Mouse (Mus musculus): ENCODE data around the gene Ptafr. TPM values are rescaled to one million over a fixed set of nuclear protein-coding genes. Genes with fewer than 3 reads are reported as not detected.
"Not testable (repeated sequence)": the region's sequence is repeated elsewhere in the genome, so short reads cannot be mapped to it uniquely, and the experiment has no call there.

Ptafr gene
- polyA plus RNA-seq, 1 experiment from 2014 or later = 1.0 TPM

- Histone ChIP-seq H3K9me3 (ENCODE audit: control insufficient read depth, low read depth, low read length) (no peaks in the 10 kb centered on the region), H3K36me3 (ENCODE audit: control insufficient read depth, insufficient read depth, low read length) (peaks cover 50% of the 10 kb centered on the region)
- 91% methylated on average over 4 of the region's 4 CpGs for WGBS
These were observed 22.5 kb upstream of the Ptafr start for GRCm38 (mm10) chr4:132541413-132541812.

DNA sequence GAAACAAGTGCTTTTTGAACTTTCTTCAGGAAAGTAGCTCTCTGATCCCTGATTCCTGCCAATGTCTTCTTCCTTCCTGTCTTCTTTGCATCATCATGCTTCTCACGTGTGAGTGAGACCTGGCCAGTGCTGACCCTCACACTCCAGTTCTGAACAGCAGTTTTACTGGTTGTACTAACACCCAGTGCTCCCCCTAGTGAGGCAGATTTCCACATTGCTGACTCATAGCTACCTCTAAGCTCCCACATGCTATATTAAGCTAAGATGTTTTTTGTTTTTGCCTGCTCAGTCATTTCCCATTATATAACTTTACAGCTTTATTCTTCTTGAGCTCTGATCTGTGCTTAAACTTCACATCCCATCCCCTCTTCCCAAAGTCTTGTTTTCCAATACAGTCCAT is 21.1 kb upstream of the Ptafr start:
- no peak overlapping the region for H3K9ac ChIP-seq (replicated peaks; ENCODE audit: low read depth, low read length)
- no peak overlapping the region for H3K4me3 ChIP-seq (ENCODE audit: low read depth, low read length)
- H3K27ac ChIP-seq (ENCODE audit: low read length) = no peak overlapping the region
- no peaks in the 10 kb centered on the region for H3K27me3 ChIP-seq (ENCODE audit: control insufficient read depth, insufficient read depth, low read length)
- H3K4me1 ChIP-seq (ENCODE audit: control insufficient read depth, insufficient read depth, low read length) = no peaks in the 10 kb centered on the region
- WGBS = 69% methylated on average over 1 of the region's 1 CpGs
- no peak for ATAC-seq (ENCODE audit: insufficient number of reproducible peaks, insufficient read depth, low FRiP score, low read depth)
- H3K36me3 ChIP-seq (ENCODE audit: control insufficient read depth, insufficient read depth, low read length) = peaks cover 63% of the 10 kb centered on the region
- no peak overlapping the region for H3K4me2 ChIP-seq (replicated peaks; ENCODE audit: low read depth, low read length)
- no peaks in the 10 kb centered on the region for H3K9me3 ChIP-seq (ENCODE audit: control insufficient read depth, low read depth, low read length)

More at GRCm38 (mm10) chr4:132541413-132541812, 22.5 kb upstream of the Ptafr start:
- ATAC-seq (ENCODE audit: insufficient number of reproducible peaks, insufficient read depth, low FRiP score, low read depth) = no peak
- Histone ChIP-seq H3K9ac (replicated peaks; ENCODE audit: low read depth, low read length) (no peak overlapping the region), H3K4me2 (replicated peaks; ENCODE audit: low read depth, low read length) (no peak overlapping the region), H3K27me3 (ENCODE audit: control insufficient read depth, insufficient read depth, low read length) (no peaks in the 10 kb centered on the region), H3K4me1 (ENCODE audit: control insufficient read depth, insufficient read depth, low read length) (peaks cover 7% of the 10 kb centered on the region), H3K4me3 (ENCODE audit: low read depth, low read length) (no peak overlapping the region), H3K27ac (ENCODE audit: low read length) (no peak overlapping the region)

GRCm38 (mm10) chr4:132545851-132546250 is 18.0 kb upstream of the Ptafr start:
- H3K27me3 ChIP-seq (ENCODE audit: control insufficient read depth, insufficient read depth, low read length) = no peaks in the 10 kb centered on the region
- peaks cover 80% of the 10 kb centered on the region for H3K36me3 ChIP-seq (ENCODE audit: control insufficient read depth, insufficient read depth, low read length)
- ATAC-seq (ENCODE audit: insufficient number of reproducible peaks, insufficient read depth, low FRiP score, low read depth) = no peak
- H3K9me3 ChIP-seq (ENCODE audit: control insufficient read depth, low read depth, low read length) = no peaks in the 10 kb centered on the region
- H3K4me2 ChIP-seq (replicated peaks; ENCODE audit: low read depth, low read length) = no peak overlapping the region
- no peak overlapping the region for H3K4me3 ChIP-seq (ENCODE audit: low read depth, low read length)
- WGBS = 18% methylated on average over 8 of the region's 8 CpGs
- H3K9ac ChIP-seq (replicated peaks; ENCODE audit: low read depth, low read length) = no peak overlapping the region
- no peaks in the 10 kb centered on the region for H3K4me1 ChIP-seq (ENCODE audit: control insufficient read depth, insufficient read depth, low read length)
- H3K27ac ChIP-seq (ENCODE audit: low read length) = no peak overlapping the region

DNA sequence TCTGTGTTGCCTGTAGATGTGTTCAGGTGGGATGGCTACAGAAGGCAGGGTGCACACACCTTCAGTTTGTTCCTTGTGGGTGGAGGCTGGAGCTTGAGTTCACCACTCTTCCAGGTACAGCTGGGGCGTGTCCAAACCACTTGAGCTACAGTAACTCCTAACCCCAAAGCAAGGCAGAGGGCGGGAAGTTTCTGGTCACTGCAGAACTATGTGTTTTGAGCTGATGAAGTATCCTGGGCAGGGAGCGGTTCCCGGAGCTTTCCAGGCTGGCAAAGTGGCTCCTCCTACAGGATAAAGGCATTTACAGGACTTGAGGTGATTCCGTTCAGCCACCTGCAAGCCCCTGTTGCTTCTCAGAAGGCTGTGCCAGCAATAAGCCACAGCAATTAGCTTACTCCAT is 9.6 kb upstream of the Ptafr start:
- Histone ChIP-seq H3K9me3 (ENCODE audit: control insufficient read depth, low read depth, low read length) (no peaks in the 10 kb centered on the region), H3K4me1 (ENCODE audit: control insufficient read depth, insufficient read depth, low read length) (no peaks in the 10 kb centered on the region), H3K9ac (replicated peaks; ENCODE audit: low read depth, low read length) (no peak overlapping the region), H3K4me3 (ENCODE audit: low read depth, low read length) (no peak overlapping the region), H3K27ac (ENCODE audit: low read length) (no peak overlapping the region), H3K36me3 (ENCODE audit: control insufficient read depth, insufficient read depth, low read length) (peaks cover 33% of the 10 kb centered on the region), H3K4me2 (replicated peaks; ENCODE audit: low read depth, low read length) (no peak overlapping the region), H3K27me3 (ENCODE audit: control insufficient read depth, insufficient read depth, low read length) (no peaks in the 10 kb centered on the region)
- ATAC-seq (ENCODE audit: insufficient number of reproducible peaks, insufficient read depth, low FRiP score, low read depth) = 0 out of 2 replicates have a peak, but pooled peaks have one; percentile 6
- WGBS = 76% methylated on average over 5 of the region's 5 CpGs

DNA sequence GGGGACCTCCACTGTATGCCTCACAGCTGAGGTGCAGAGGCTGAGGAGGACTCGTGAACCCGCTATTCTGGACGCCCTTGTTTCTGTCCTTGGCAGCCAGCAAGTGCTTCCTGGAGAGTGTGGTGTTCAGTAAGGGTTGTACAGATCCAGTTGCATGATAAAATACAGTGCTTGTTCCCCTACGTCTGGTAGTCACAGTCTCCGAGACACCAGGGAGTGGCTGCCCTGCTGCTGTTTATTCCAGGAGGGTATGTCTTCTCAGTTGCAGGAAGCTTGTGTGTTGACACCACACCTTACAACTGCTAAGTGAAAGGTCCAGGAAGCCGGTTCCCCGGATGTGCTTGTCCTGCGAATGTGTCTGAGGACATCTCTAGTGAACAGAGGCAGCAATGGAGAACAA is 9.2 kb upstream of the Ptafr start:
- no peak overlapping the region for H3K27ac ChIP-seq (ENCODE audit: low read length)
- no peak overlapping the region for H3K4me2 ChIP-seq (replicated peaks; ENCODE audit: low read depth, low read length)
- peaks cover 28% of the 10 kb centered on the region for H3K36me3 ChIP-seq (ENCODE audit: control insufficient read depth, insufficient read depth, low read length)
- H3K27me3 ChIP-seq (ENCODE audit: control insufficient read depth, insufficient read depth, low read length) = no peaks in the 10 kb centered on the region
- H3K4me1 ChIP-seq (ENCODE audit: control insufficient read depth, insufficient read depth, low read length) = no peaks in the 10 kb centered on the region
- no peaks in the 10 kb centered on the region for H3K9me3 ChIP-seq (ENCODE audit: control insufficient read depth, low read depth, low read length)
- WGBS = 76% methylated on average over 8 of the region's 8 CpGs
- H3K4me3 ChIP-seq (ENCODE audit: low read depth, low read length) = no peak overlapping the region
- no peak overlapping the region for H3K9ac ChIP-seq (replicated peaks; ENCODE audit: low read depth, low read length)
- ATAC-seq (ENCODE audit: insufficient number of reproducible peaks, insufficient read depth, low FRiP score, low read depth) = no peak

DNA sequence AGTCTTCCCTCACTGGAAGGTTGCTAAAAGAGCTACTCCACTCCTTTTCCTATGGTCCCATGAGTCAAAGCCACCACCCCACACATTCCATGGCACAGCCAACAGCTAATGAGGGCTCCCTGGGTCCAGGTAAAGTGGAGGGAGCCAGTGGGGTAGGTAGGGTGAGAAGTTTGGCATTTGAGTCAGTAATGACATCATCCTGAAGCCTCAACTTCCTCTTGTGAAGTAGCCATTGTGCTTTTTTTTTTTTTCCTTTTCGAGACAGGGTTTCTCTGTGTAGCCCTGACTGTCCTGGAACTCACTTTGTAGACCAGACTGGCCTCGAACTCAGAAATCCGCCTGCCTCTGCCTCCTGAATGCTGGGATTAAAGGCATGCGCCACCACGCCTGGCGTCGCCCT is 8.3 kb upstream of the Ptafr start:
- H3K9me3 ChIP-seq (ENCODE audit: control insufficient read depth, low read depth, low read length); H3K27me3 ChIP-seq (ENCODE audit: control insufficient read depth, insufficient read depth, low read length); H3K4me1 ChIP-seq (ENCODE audit: control insufficient read depth, insufficient read depth, low read length); H3K4me2 ChIP-seq (replicated peaks; ENCODE audit: low read depth, low read length); H3K27ac ChIP-seq (ENCODE audit: low read length); ATAC-seq (ENCODE audit: insufficient number of reproducible peaks, insufficient read depth, low FRiP score, low read depth); H3K4me3 ChIP-seq (ENCODE audit: low read depth, low read length); H3K9ac ChIP-seq (replicated peaks; ENCODE audit: low read depth, low read length): not testable (repeated sequence)
- WGBS = 90% methylated on average over 7 of the region's 7 CpGs
- H3K36me3 ChIP-seq (ENCODE audit: control insufficient read depth, insufficient read depth, low read length) = peaks cover 24% of the 10 kb centered on the region

DNA sequence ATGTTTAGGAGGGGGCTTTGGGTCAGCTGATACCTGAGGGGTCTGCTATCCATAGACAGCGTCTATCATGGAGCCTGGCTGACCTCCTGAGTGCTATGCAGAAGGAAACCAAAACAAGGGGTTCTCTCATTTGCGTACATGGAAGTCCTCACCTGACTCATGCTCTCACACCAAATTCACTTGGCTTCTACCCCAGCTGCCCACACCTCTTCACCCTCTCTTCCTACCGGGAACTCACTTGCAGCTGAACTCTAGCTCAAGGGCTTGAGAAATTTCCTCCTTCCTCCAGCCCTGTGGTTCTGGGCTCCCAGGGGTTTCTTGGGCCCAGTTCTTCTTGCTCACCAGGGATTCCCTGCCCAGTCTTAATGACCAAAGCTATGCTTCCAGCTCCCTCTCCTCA is 606 bp upstream of the Ptafr start:
- Histone ChIP-seq H3K4me1 (ENCODE audit: control insufficient read depth, insufficient read depth, low read length) (0 out of 2 replicates have a peak, but pooled peaks cover 6% of the 10 kb centered on the region), H3K27ac (ENCODE audit: low read length) (no peak overlapping the region), H3K4me3 (ENCODE audit: low read depth, low read length) (no peak overlapping the region), H3K9ac (replicated peaks; ENCODE audit: low read depth, low read length) (no peak overlapping the region), H3K27me3 (ENCODE audit: control insufficient read depth, insufficient read depth, low read length) (no peaks in the 10 kb centered on the region), H3K4me2 (replicated peaks; ENCODE audit: low read depth, low read length) (no peak overlapping the region), H3K9me3 (ENCODE audit: control insufficient read depth, low read depth, low read length) (no peaks in the 10 kb centered on the region), H3K36me3 (ENCODE audit: control insufficient read depth, insufficient read depth, low read length) (no peaks in the 10 kb centered on the region)
- no peak for ATAC-seq (ENCODE audit: insufficient number of reproducible peaks, insufficient read depth, low FRiP score, low read depth)
- WGBS = 68% methylated on average over 3 of the region's 3 CpGs

- no peak overlapping the region for H3K4me2 ChIP-seq (replicated peaks; ENCODE audit: low read depth, low read length)
- H3K27ac ChIP-seq (ENCODE audit: low read length) = no peak overlapping the region
- no peaks in the 10 kb centered on the region for H3K36me3 ChIP-seq (ENCODE audit: control insufficient read depth, insufficient read depth, low read length)
- H3K27me3 ChIP-seq (ENCODE audit: control insufficient read depth, insufficient read depth, low read length) = no peaks in the 10 kb centered on the region
- 0 out of 2 replicates have a peak, but pooled peaks cover 6% of the 10 kb centered on the region for H3K4me1 ChIP-seq (ENCODE audit: control insufficient read depth, insufficient read depth, low read length)
- no peak for ATAC-seq (ENCODE audit: insufficient number of reproducible peaks, insufficient read depth, low FRiP score, low read depth)
- no peak overlapping the region for H3K9ac ChIP-seq (replicated peaks; ENCODE audit: low read depth, low read length)
- no peak overlapping the region for H3K4me3 ChIP-seq (ENCODE audit: low read depth, low read length)
- no peaks in the 10 kb centered on the region for H3K9me3 ChIP-seq (ENCODE audit: control insufficient read depth, low read depth, low read length)
- WGBS = 74% methylated on average over 12 of the region's 12 CpGs
These were observed 1.4 kb downstream of the Ptafr start for GRCm38 (mm10) chr4:132565089-132565747.

GRCm38 (mm10) chr4:132567361-132567779 is 3.5 kb downstream of the Ptafr start:
- Histone ChIP-seq H3K4me3 (ENCODE audit: low read depth, low read length) (no peak overlapping the region), H3K27me3 (ENCODE audit: control insufficient read depth, insufficient read depth, low read length) (no peaks in the 10 kb centered on the region), H3K4me1 (ENCODE audit: control insufficient read depth, insufficient read depth, low read length) (0 out of 2 replicates have a peak, but pooled peaks cover 6% of the 10 kb centered on the region), H3K27ac (ENCODE audit: low read length) (no peak overlapping the region), H3K9me3 (ENCODE audit: control insufficient read depth, low read depth, low read length) (no peaks in the 10 kb centered on the region), H3K4me2 (replicated peaks; ENCODE audit: low read depth, low read length) (no peak overlapping the region), H3K9ac (replicated peaks; ENCODE audit: low read depth, low read length) (no peak overlapping the region), H3K36me3 (ENCODE audit: control insufficient read depth, insufficient read depth, low read length) (no peaks in the 10 kb centered on the region)
- 54% methylated on average over 9 of the region's 9 CpGs for WGBS
- no peak for ATAC-seq (ENCODE audit: insufficient number of reproducible peaks, insufficient read depth, low FRiP score, low read depth)
